Mouse (Mus musculus) limb, embryonic 10.5 days (tissue): Measurements from ENCODE around the gene Rdh16f2. TPM values are rescaled to one million over a fixed set of nuclear protein-coding genes. Genes with fewer than 3 reads are reported as not detected.
"Not testable (repeated sequence)": the region's sequence is repeated elsewhere in the genome, so short reads cannot be mapped to it uniquely, and the experiment has no call there.

Experiments
- DNase-seq: peaks from one replicate; pipeline ENCODE4 v3.0.0-alpha.2; 2017; ENCODE audit warnings: low spot score
- H3K27ac ChIP-seq: fragments of 300-500 bp; sonication (generic); 2 replicates; pipeline ENCODE4 v1.5.1; 2016; ENCODE audit warnings: mild to moderate bottlenecking
- H3K27me3 ChIP-seq: fragments of 300-500 bp; sonication (generic); 2 replicates; pipeline ENCODE4 v1.6.1; 2016; ENCODE audit warnings: low read depth, mild to moderate bottlenecking; ENCODE audit not compliant: poor library complexity, severe bottlenecking
- H3K36me3 ChIP-seq: fragments of 300-500 bp; sonication (generic); 2 replicates; pipeline ENCODE4 v1.6.1; 2016; ENCODE audit warnings: mild to moderate bottlenecking, moderate library complexity
- H3K4me1 ChIP-seq: fragments of 300-500 bp; sonication (generic); 2 replicates; pipeline ENCODE4 v1.6.1; 2016
- H3K4me3 ChIP-seq: fragments of 300-500 bp; sonication (generic); 2 replicates; pipeline ENCODE4 v1.5.1; 2016; ENCODE audit warnings: mild to moderate bottlenecking, moderate library complexity
- H3K9me3 ChIP-seq: fragments of 300-500 bp; sonication (generic); replicated peaks from 2 replicates; pipeline ENCODE4 v1.6.1; 2016; ENCODE audit warnings: mild to moderate bottlenecking
- WGBS: fragments of 180-500 bp; shearing (Covaris S2); methylation state at CpG from one replicate; pipeline ENCODE4 v1.1.7; 2016; 5-methylcytosine and 5-hydroxymethylcytosine counted together
- polyA plus RNA-seq: library from polyadenylated mRNA; unstranded; fragments of >200 nt; fragmentation: Nextera tagmentation; extraction: Ambion mirVana; gene quantifications from 2 replicates; pipeline ENCODE4 v1.2.1, GENCODE M21; 2016

Rdh16f2 gene
- polyA plus RNA-seq, 1 experiment from 2014 or later: not detected

DNA sequence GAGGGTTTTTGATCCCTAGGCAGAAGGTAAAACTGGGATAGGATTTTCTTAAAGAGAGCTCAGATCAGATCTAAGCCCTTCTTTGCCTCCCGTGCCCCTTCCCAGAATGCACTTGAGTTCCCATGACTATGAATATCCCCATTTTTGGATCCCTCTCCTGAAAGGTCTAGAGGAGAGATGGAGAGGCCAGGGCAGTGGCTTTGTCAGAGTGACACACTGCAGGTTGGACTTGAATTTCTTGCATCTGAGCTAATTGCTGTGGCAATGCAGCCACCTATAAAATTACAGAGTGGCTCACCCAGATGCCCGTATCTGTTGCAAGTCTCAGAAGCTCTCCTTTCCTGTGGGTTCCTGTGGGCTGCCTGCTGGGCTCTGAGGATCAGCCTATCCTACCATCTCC is 31.9 kb downstream of the Rdh16f2 start, which contains the start of gene Sdr9c7:
Gene Sdr9c7, plus strand, starts transcription at position 301 of the 400 bp plus-strand sequence.
- no peak within 1 kb of the TSS for H3K27ac ChIP-seq
- H3K4me1 ChIP-seq: no peaks in the 10 kb centered on the region
- H3K27me3 ChIP-seq: no peaks in the 10 kb centered on the region
- 76% methylated on average over 2 of the region's 2 CpGs for WGBS
- H3K9me3 ChIP-seq: no peaks in the 10 kb centered on the region
- DNase-seq: no peak
- no peaks in the 10 kb centered on the region for H3K36me3 ChIP-seq
- no peak within 1 kb of the TSS for H3K4me3 ChIP-seq

DNA sequence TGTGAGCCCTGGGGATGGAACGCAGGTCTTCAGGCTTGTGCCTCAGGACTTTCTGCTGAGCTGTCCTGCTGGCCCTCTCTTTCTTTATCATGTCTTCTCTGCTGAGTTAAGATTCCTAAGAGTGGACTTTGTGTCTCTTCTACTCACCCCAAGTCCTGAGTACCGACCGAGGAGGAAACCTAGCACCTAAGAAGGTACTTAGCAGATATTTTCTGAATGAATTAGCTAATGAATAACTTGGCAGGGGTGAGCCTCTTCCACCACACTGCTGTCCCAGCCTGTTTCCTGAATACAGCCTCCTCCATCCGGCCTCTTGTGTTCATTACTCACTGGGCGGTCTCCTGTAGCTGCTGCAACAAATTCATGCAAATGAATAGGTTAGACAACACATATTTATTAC is 33.5 kb downstream of the Rdh16f2 start:
- Histone ChIP-seq H3K27me3 (no peaks in the 10 kb centered on the region), H3K4me1 (no peaks in the 10 kb centered on the region), H3K36me3 (no peaks in the 10 kb centered on the region), H3K27ac (no peak overlapping the region), H3K4me3 (no peak overlapping the region), H3K9me3 (no peaks in the 10 kb centered on the region)
- no peak for DNase-seq
- 84% methylated on average over 5 of the region's 5 CpGs for WGBS

DNA sequence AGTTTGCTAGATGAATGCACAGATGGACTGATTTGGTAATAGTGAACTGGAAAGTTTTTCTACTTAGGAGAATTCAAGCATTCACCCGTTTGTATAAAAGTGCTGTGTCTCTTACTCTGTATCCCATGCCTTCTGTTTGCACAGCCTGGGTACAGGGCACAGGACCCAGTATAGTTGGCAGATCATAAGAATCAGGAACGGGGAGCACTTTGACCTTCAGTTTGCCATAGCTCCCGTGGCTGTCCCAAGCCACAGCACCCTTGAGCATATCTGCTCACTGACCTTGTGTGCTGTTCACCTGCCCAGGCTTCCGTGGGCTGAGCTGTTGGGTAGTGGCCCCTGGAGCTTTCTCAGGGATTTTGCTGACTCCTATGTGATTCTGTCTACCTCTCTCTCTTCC is 35.5 kb downstream of the Rdh16f2 start:
- Histone ChIP-seq H3K36me3 (no peaks in the 10 kb centered on the region), H3K4me3 (no peak overlapping the region), H3K4me1 (no peaks in the 10 kb centered on the region), H3K27ac (no peak overlapping the region), H3K9me3 (no peaks in the 10 kb centered on the region), H3K27me3 (no peaks in the 10 kb centered on the region)
- 88% methylated on average over 4 of the region's 4 CpGs for WGBS
- DNase-seq: no peak

DNA sequence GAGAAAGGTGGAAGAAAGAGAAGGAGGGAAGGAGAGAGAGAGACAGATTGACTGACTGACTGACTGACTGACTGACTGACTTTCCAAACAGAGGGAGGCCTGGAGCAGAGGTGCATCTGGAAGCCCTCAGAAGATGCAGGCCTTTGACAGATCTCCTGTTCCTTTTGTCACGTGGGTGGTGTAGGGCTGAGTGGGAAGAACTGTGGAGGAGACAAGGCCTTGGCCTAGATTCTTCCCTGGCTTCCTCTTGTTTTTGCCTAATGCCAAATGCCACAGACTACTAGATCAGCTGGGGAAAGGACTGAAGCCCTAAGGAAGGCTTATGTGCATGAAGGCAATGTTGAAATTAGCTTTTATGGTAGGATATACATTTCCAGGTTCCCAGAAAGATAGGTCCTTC is 36.8 kb downstream of the Rdh16f2 start:
- Histone ChIP-seq H3K9me3 (no peaks in the 10 kb centered on the region), H3K36me3 (no peaks in the 10 kb centered on the region), H3K4me3 (no peak overlapping the region), H3K27ac (no peak overlapping the region), H3K27me3 (no peaks in the 10 kb centered on the region), H3K4me1 (no peaks in the 10 kb centered on the region)
- DNase-seq: no peak
- 45% methylated on average over 1 of the region's 1 CpGs for WGBS

DNA sequence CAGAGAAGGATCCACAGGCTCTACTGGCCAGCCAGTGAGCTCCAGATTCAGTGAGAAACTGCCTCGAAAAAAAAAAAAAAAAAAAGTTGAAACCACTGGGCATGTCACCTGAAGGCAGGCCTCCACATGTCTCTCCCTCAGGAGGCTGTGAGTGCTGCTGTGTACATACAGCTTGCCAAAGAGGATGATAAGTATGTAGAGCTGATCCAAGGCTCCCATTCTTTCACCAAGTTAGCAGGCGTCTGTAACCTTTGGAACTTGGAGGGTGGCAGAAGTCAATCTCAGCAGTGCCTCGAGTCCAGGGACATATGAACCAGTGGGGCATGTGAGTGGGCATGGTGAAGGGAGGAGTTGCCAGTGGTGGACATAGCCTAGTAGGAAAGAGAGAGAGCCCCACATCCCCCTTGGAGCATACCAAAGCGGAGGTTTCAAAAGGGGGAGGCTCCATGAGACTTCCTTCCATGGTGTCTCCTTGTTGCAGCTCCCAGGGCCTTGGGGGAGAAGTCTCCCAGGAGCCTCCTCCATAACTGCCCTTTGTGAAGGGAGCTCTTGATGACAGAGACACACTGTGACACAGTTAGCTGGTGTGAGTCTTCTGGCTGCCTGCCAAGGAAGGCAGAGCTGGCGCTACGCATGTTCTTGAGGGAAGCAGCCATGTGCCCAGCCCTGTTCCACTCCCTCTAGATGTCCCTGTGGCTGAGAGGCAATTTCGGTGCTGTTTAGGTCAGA is 38.6 kb downstream of the Rdh16f2 start:
- Histone ChIP-seq H3K36me3 (no peaks in the 10 kb centered on the region), H3K4me3 (no peak overlapping the region), H3K9me3 (no peaks in the 10 kb centered on the region), H3K27ac (0 out of 2 replicates have a peak overlapping the region, but pooled peaks have one; percentile 14), H3K27me3 (no peaks in the 10 kb centered on the region), H3K4me1 (no peaks in the 10 kb centered on the region)
- DNase-seq: no peak
- 78% methylated on average over 7 of the region's 7 CpGs for WGBS

DNA sequence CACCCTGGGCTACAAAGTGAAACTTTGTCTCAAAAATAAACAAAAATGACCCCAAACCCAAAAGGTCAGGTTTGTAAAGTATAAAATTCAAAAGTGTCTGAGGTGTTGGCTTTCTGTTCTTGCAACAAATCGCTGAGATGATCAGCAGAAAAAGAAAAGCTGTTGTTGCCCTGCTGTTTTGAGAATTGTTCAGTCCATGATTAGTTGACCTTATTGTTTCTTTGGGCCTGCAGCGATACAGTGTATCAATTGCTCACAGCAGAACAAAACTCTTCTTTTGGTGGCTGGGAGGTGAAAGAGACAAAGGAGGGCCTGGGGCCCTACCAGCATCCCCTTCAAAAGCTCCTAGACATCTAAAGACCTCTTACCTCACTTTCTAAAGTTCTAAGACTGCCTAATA is 39.9 kb downstream of the Rdh16f2 start:
- Histone ChIP-seq H3K9me3 (no peaks in the 10 kb centered on the region), H3K27ac (no peak overlapping the region), H3K36me3 (no peaks in the 10 kb centered on the region), H3K27me3 (no peaks in the 10 kb centered on the region), H3K4me1 (no peaks in the 10 kb centered on the region), H3K4me3 (no peak overlapping the region)
- DNase-seq: no peak
- WGBS: 86% methylated on average over 2 of the region's 2 CpGs

DNA sequence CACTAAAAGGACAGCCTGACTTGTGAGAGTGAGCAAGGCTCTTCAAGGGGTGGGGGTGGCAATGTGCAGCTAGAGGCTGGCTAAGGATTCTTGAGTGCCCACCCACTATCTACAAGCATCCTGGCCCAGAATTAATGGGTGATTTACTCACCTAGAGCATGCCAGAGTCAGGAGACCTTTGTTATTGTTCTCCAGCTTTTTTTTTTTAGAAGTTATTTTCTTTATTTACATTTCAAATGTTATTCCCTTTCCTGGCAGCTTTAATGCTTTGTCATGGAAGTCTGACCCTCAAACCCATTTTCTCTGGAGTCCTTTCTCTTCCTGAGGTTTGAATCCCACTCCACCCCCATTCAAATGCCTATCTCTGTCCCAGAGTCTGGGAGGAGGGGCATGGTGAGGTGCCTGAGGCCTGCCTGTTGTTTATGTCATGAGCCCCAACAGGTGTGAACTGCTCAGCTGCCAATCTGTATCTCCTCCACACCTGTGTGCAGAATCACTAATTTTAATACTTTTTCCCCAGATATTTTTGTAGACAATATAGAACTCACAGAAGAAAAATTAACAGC is 41.2 kb downstream of the Rdh16f2 start:
- no peak for DNase-seq
- Histone ChIP-seq H3K36me3 (no peaks in the 10 kb centered on the region), H3K27ac (no peak overlapping the region), H3K4me1 (no peaks in the 10 kb centered on the region), H3K9me3 (no peaks in the 10 kb centered on the region), H3K4me3 (no peak overlapping the region), H3K27me3 (no peaks in the 10 kb centered on the region)

DNA sequence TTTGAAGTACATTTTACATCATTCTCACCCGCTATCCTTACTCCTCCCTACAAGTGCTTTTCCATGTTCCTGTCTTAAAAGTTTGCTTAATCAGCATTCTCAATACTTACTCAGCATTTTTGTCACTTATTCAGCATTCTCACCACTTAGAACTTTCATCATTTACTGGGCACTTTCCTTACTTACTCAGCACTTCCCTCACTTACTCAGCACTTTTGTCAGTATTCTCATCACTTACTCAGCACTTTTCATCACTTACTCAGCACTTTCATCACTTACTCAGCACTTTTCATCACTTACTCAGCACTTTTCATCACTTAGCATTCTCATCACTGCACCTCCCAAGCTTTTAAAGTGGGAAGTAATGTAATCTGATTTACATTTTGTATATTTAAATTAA is 49.3 kb downstream of the Rdh16f2 start:
- Histone ChIP-seq H3K27me3 (no peaks in the 10 kb centered on the region), H3K9me3 (no peaks in the 10 kb centered on the region), H3K4me3 (no peak overlapping the region), H3K36me3 (no peaks in the 10 kb centered on the region), H3K27ac (no peak overlapping the region), H3K4me1 (no peaks in the 10 kb centered on the region)
- 96% methylated on average over 1 of the region's 1 CpGs for WGBS
- DNase-seq: no peak

DNA sequence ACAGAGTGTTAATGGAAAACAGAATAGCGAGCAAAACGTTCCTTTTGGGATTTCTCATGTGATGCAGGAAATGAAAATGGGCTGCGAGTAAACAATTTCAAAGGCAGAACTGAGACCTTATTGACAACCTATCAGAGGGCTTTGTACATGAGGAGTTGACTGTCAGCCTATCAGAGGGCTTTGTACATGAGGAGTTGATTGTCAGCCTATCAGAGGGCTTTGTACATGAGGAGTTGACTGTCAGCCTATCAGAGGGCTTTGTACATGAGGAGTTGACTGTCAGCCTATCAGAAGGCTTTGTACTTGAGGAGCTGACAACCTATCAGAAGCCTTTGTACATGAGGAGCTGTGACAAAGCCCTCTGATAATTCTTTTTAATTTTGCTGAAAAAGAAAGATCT is 50.9 kb downstream of the Rdh16f2 start:
- not testable (repeated sequence) for H3K27me3 ChIP-seq, H3K4me1 ChIP-seq, H3K27ac ChIP-seq, DNase-seq, H3K4me3 ChIP-seq, H3K9me3 ChIP-seq, H3K36me3 ChIP-seq
- WGBS: 77% methylated on average over 3 of the region's 3 CpGs

DNA sequence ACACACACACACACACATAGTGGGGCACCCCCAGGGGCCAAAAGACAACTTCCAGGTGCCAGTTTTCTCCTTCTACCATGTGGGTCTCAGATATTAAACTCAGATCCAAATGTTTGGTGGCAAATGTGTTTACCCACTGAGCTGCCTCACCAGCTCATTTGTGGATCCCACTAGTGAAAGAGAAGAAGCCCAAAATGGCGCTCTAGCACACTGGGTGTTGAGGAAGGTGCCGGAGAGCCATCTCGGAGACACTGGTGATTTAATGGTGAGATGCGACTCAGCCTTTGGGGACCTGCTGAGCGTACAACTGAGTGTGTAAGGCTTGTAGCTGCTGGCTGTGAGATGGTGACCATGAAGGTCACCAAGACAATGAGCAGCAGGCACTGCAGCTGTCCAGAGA is 51.4 kb downstream of the Rdh16f2 start:
- WGBS: 93% methylated on average over 5 of the region's 5 CpGs
- Histone ChIP-seq H3K27me3 (no peaks in the 10 kb centered on the region), H3K36me3 (no peaks in the 10 kb centered on the region), H3K27ac (no peak overlapping the region), H3K4me3 (no peak overlapping the region), H3K9me3 (no peaks in the 10 kb centered on the region), H3K4me1 (no peaks in the 10 kb centered on the region)
- no peak for DNase-seq

DNA sequence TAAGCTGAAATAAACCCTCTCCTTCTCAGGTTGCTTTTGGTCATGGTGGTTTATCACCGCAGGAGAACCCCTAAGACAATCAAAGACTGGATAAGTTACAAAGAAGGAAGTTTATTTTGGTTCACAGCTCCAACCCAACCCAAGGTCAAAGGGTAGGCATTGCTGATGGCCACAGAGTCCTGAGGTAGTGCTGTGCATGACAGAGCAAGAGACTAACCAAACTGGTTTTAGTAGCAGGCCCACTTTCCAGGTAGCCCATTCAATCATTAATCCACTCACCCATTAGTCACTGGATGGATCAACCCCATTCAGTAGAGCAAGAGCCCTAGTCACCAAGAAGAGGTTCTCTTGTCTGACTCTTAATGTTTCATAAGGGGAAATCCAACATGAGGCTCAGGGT is 56.0 kb downstream of the Rdh16f2 start:
- no peak overlapping the region for H3K27ac ChIP-seq
- DNase-seq: no peak
- no peak overlapping the region for H3K4me3 ChIP-seq
- 87% methylated on average over 1 of the region's 1 CpGs for WGBS
- no peaks in the 10 kb centered on the region for H3K9me3 ChIP-seq
- no peaks in the 10 kb centered on the region for H3K4me1 ChIP-seq
- no peaks in the 10 kb centered on the region for H3K36me3 ChIP-seq
- H3K27me3 ChIP-seq: no peaks in the 10 kb centered on the region

DNA sequence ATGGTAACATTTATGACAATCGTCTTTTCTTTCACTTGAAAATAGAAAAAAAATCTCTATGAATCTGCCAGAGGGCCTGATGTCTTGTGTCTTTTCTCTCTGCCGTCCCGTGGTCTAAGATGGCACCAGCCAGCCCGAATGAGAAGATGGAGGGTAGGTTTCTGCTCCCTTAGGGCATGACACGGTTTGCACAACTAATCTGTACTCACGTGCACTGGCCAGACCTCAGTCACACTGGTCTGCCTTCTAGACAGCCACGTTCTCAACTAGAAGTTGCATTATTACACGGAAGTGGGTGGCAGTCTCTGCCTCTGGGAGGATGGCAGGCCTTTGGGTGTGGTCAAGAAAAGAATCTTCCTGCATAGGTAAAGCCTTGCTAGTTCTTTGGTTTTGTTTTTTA is 56.8 kb downstream of the Rdh16f2 start:
- no peak for DNase-seq
- Histone ChIP-seq H3K9me3 (no peaks in the 10 kb centered on the region), H3K36me3 (no peaks in the 10 kb centered on the region), H3K27me3 (no peaks in the 10 kb centered on the region), H3K4me3 (no peak overlapping the region), H3K27ac (no peak overlapping the region), H3K4me1 (no peaks in the 10 kb centered on the region)
- WGBS: 90% methylated on average over 8 of the region's 8 CpGs

DNA sequence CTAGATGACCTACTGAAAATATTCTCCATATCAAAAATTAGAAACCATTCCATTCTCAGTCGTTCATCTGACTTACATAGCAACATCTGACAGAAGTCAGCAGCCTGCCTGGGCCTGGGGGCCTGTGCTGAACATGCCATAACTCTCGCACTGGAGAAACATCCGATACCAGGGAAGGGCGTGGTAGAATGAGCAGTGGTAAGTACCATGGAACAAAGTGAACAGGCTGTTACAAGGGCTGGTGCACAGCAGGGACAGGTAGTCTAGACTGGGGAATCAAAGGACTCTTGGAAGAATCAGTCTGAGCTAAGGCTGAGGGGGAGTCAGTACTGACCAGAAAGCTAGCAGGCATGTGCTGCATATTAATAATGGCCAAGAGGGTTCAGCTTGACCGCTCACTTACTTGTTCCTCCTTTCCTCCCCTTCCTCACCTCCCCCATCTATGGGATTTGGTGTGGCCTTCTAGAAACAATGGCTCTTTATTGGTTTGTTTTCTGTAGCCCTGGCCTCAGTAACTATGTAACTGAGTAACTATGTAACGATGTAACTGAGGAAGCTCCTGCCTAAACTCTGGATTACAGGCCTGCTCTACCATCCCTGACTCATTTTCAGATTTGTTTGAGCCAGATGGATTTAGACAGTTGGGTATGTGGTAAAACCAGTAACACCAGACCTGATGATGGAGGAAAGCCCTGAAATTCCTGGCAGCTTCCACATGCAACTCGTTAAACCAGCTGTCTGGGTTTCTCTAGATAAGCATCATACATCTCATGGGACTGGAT is 58.5 kb downstream of the Rdh16f2 start:
- no peak for DNase-seq
- Histone ChIP-seq H3K9me3 (no peaks in the 10 kb centered on the region), H3K27me3 (no peaks in the 10 kb centered on the region), H3K4me1 (no peaks in the 10 kb centered on the region), H3K36me3 (no peaks in the 10 kb centered on the region), H3K27ac (no peak overlapping the region), H3K4me3 (no peak overlapping the region)
- WGBS: 76% methylated on average over 7 of the region's 7 CpGs
